Mouse (Mus musculus): ENCODE data around the gene Pmepa1.

The Pmepa1 gene

GRCm38 (mm10) chr2:173225906-173226305 lies 50.4 kb downstream of the Pmepa1 start:
- no peak for DNase-seq (ENCODE audit: low read depth, low spot score)

- DNase-seq (ENCODE audit: low read depth, low spot score) = peak; percentile 66
These were observed 51.5 kb downstream of the Pmepa1 start for GRCm38 (mm10) chr2:173224832-173225231.

GRCm38 (mm10) chr2:173224097-173224496 lies 52.2 kb downstream of the Pmepa1 start:
- no peak for DNase-seq (ENCODE audit: low read depth, low spot score)

GRCm38 (mm10) chr2:173223496-173223895 lies 52.8 kb downstream of the Pmepa1 start:
- no peak for DNase-seq (ENCODE audit: low read depth, low spot score)

- DNase-seq (ENCODE audit: low read depth, low spot score) = no peak
These were observed 55.6 kb downstream of the Pmepa1 start for GRCm38 (mm10) chr2:173220754-173221153.

GRCm38 (mm10) chr2:173219256-173219954 lies 56.9 kb downstream of the Pmepa1 start:
- peak; percentile 47 for DNase-seq (ENCODE audit: low read depth, low spot score)

- DNase-seq (ENCODE audit: low read depth, low spot score) = no peak
These were observed 57.8 kb downstream of the Pmepa1 start, which contains the start of gene Zbp1 for GRCm38 (mm10) chr2:173218416-173219141. TSS of gene Zbp1 (minus strand) at chr2:173218923.

- no peak for DNase-seq (ENCODE audit: low read depth, low spot score)
These were observed 58.5 kb downstream of the Pmepa1 start for GRCm38 (mm10) chr2:173217763-173218258.

GRCm38 (mm10) chr2:173217246-173217645 lies 59.1 kb downstream of the Pmepa1 start:
- DNase-seq (ENCODE audit: low read depth, low spot score) = no peak

- DNase-seq (ENCODE audit: low read depth, low spot score) = no peak
These were observed 59.5 kb downstream of the Pmepa1 start for GRCm38 (mm10) chr2:173216840-173217239.

- DNase-seq (ENCODE audit: low read depth, low spot score) = no peak
These were observed 64.1 kb downstream of the Pmepa1 start for GRCm38 (mm10) chr2:173212227-173212626.

GRCm38 (mm10) chr2:173209091-173209815 lies 67.1 kb downstream of the Pmepa1 start:
- no peak for DNase-seq (ENCODE audit: low read depth, low spot score)

GRCm38 (mm10) chr2:173207051-173207450 lies 69.3 kb downstream of the Pmepa1 start:
- DNase-seq (ENCODE audit: low read depth, low spot score) = no peak

GRCm38 (mm10) chr2:173205563-173206099 lies 70.7 kb downstream of the Pmepa1 start:
- DNase-seq (ENCODE audit: low read depth, low spot score) = peak; percentile 95

- no peak for DNase-seq (ENCODE audit: low read depth, low spot score)
These were observed 71.7 kb downstream of the Pmepa1 start for GRCm38 (mm10) chr2:173204671-173205070.

GRCm38 (mm10) chr2:173203726-173204125 lies 72.6 kb downstream of the Pmepa1 start:
- DNase-seq (ENCODE audit: low read depth, low spot score) = no peak

- no peak for DNase-seq (ENCODE audit: low read depth, low spot score)
These were observed 73.2 kb downstream of the Pmepa1 start for GRCm38 (mm10) chr2:173202924-173203689.

- DNase-seq (ENCODE audit: low read depth, low spot score) = no peak
These were observed 81.5 kb downstream of the Pmepa1 start for GRCm38 (mm10) chr2:173194796-173195195.

- peak; percentile 90 for DNase-seq (ENCODE audit: low read depth, low spot score)
These were observed 89.0 kb downstream of the Pmepa1 start for GRCm38 (mm10) chr2:173187182-173187855.

Measured in R1 (cell line).